Mouse (Mus musculus): ENCODE results near the gene Bcl7c. TPM values are rescaled to one million over a fixed set of nuclear protein-coding genes. Genes with fewer than 3 reads are reported as not detected.
A peak's percentile ranks its signal among the peaks of the same experiment; 100 is the strongest.

Gene Bcl7c
- polyA plus RNA-seq, 1 experiment from 2014 or later: 34.4 TPM

- Histone ChIP-seq H3K27me3 (ENCODE audit: control insufficient read depth, insufficient read depth, low read length) (no peaks in the 10 kb centered on the region), H3K4me1 (ENCODE audit: control insufficient read depth, insufficient read depth, low read length) (peaks cover 22% of the 10 kb centered on the region), H3K9me3 (replicated peaks; ENCODE audit: control insufficient read depth, low read length) (no peaks in the 10 kb centered on the region), H3K36me3 (ENCODE audit: control insufficient read depth, insufficient read depth, low read length) (0 out of 2 replicates have a peak, but pooled peaks cover 2% of the 10 kb centered on the region), H3K27ac (ENCODE audit: low read depth, low read length) (no peak overlapping the region), H3K4me2 (peak overlapping the region; percentile 75), H3K9ac (ENCODE audit: low read depth, low read length) (peak overlapping the region; percentile 87; the same call in 1 of the 2 replicates), H3K4me3 (ENCODE audit: low read depth, low read length) (peak overlapping the region; percentile 71)
- 70% methylated on average over 5 of the region's 5 CpGs for WGBS (ENCODE audit: insufficient replicate concordance)
- ATAC-seq (replicated peaks; ENCODE audit: insufficient number of reproducible peaks, low FRiP score, low TSS enrichment): no peak
These were observed 687 bp upstream of the Bcl7c start for GRCm38 (mm10) chr7:127709261-127709979.

- Histone ChIP-seq H3K4me2 (peak overlapping the region; percentile 75), H3K27me3 (ENCODE audit: control insufficient read depth, insufficient read depth, low read length) (no peaks in the 10 kb centered on the region), H3K4me1 (ENCODE audit: control insufficient read depth, insufficient read depth, low read length) (peaks cover 22% of the 10 kb centered on the region), H3K4me3 (ENCODE audit: low read depth, low read length) (peak overlapping the region; percentile 71), H3K27ac (ENCODE audit: low read depth, low read length) (peak overlapping the region; percentile 93), H3K9ac (ENCODE audit: low read depth, low read length) (peak overlapping the region; percentile 87), H3K9me3 (replicated peaks; ENCODE audit: control insufficient read depth, low read length) (no peaks in the 10 kb centered on the region), H3K36me3 (ENCODE audit: control insufficient read depth, insufficient read depth, low read length) (peaks cover 4% of the 10 kb centered on the region; the same call in 1 of the 2 replicates)
- ATAC-seq (replicated peaks; ENCODE audit: insufficient number of reproducible peaks, low FRiP score, low TSS enrichment): 0 out of 2 replicates have a peak, but pooled peaks have one; percentile 1
- 0% methylated on average over 5 of the region's 5 CpGs for WGBS (ENCODE audit: insufficient replicate concordance)
These were observed 851 bp downstream of the Bcl7c start for GRCm38 (mm10) chr7:127707957-127708206.

GRCm38 (mm10) chr7:127707045-127707956, 1.4 kb downstream of the Bcl7c start:
- H3K27ac ChIP-seq (ENCODE audit: low read depth, low read length): peak overlapping the region; percentile 93; the same call in 1 of the 2 replicates
- WGBS (ENCODE audit: insufficient replicate concordance): 27% methylated on average over 22 of the region's 22 CpGs
- H3K4me3 ChIP-seq (ENCODE audit: low read depth, low read length): peak overlapping the region; percentile 71
- H3K27me3 ChIP-seq (ENCODE audit: control insufficient read depth, insufficient read depth, low read length): no peaks in the 10 kb centered on the region
- ATAC-seq (replicated peaks; ENCODE audit: insufficient number of reproducible peaks, low FRiP score, low TSS enrichment): no peak
- H3K36me3 ChIP-seq (ENCODE audit: control insufficient read depth, insufficient read depth, low read length): peaks cover 8% of the 10 kb centered on the region; the same call in 1 of the 2 replicates
- H3K9me3 ChIP-seq (replicated peaks; ENCODE audit: control insufficient read depth, low read length): no peaks in the 10 kb centered on the region
- H3K9ac ChIP-seq (ENCODE audit: low read depth, low read length): peak overlapping the region; percentile 87
- H3K4me1 ChIP-seq (ENCODE audit: control insufficient read depth, insufficient read depth, low read length): peaks cover 16% of the 10 kb centered on the region
- H3K4me2 ChIP-seq: peak overlapping the region; percentile 75

GRCm38 (mm10) chr7:127705706-127706105, 3.0 kb downstream of the Bcl7c start:
- Histone ChIP-seq H3K27me3 (ENCODE audit: control insufficient read depth, insufficient read depth, low read length) (no peaks in the 10 kb centered on the region), H3K4me3 (ENCODE audit: low read depth, low read length) (no peak overlapping the region), H3K4me2 (no peak overlapping the region), H3K4me1 (ENCODE audit: control insufficient read depth, insufficient read depth, low read length) (peaks cover 13% of the 10 kb centered on the region), H3K9me3 (replicated peaks; ENCODE audit: control insufficient read depth, low read length) (no peaks in the 10 kb centered on the region), H3K36me3 (ENCODE audit: control insufficient read depth, insufficient read depth, low read length) (peaks cover 8% of the 10 kb centered on the region; the same call in 1 of the 2 replicates), H3K27ac (ENCODE audit: low read depth, low read length) (no peak overlapping the region), H3K9ac (ENCODE audit: low read depth, low read length) (no peak overlapping the region)
- whole genome bisulfite sequencing (ENCODE audit: insufficient replicate concordance): 71% methylated on average over 4 of the region's 4 CpGs
- ATAC-seq (replicated peaks; ENCODE audit: insufficient number of reproducible peaks, low FRiP score, low TSS enrichment): no peak

- 78% methylated on average over 6 of the region's 6 CpGs for WGBS (ENCODE audit: insufficient replicate concordance)
- Histone ChIP-seq H3K9me3 (replicated peaks; ENCODE audit: control insufficient read depth, low read length) (no peaks in the 10 kb centered on the region), H3K4me1 (ENCODE audit: control insufficient read depth, insufficient read depth, low read length) (peaks cover 13% of the 10 kb centered on the region), H3K36me3 (ENCODE audit: control insufficient read depth, insufficient read depth, low read length) (peaks cover 8% of the 10 kb centered on the region; the same call in 1 of the 2 replicates), H3K4me3 (ENCODE audit: low read depth, low read length) (no peak overlapping the region), H3K27ac (ENCODE audit: low read depth, low read length) (no peak overlapping the region), H3K27me3 (ENCODE audit: control insufficient read depth, insufficient read depth, low read length) (no peaks in the 10 kb centered on the region), H3K4me2 (no peak overlapping the region), H3K9ac (ENCODE audit: low read depth, low read length) (no peak overlapping the region)
- no peak for ATAC-seq (replicated peaks; ENCODE audit: insufficient number of reproducible peaks, low FRiP score, low TSS enrichment)
These were observed 4.1 kb downstream of the Bcl7c start for GRCm38 (mm10) chr7:127704598-127704997.

GRCm38 (mm10) chr7:127703561-127704178, 5.1 kb downstream of the Bcl7c start:
- no peak overlapping the region for H3K27ac ChIP-seq (ENCODE audit: low read depth, low read length)
- ATAC-seq (replicated peaks; ENCODE audit: insufficient number of reproducible peaks, low FRiP score, low TSS enrichment): no peak
- H3K27me3 ChIP-seq (ENCODE audit: control insufficient read depth, insufficient read depth, low read length): no peaks in the 10 kb centered on the region
- H3K36me3 ChIP-seq (ENCODE audit: control insufficient read depth, insufficient read depth, low read length): peaks cover 8% of the 10 kb centered on the region; the same call in 1 of the 2 replicates
- 89% methylated on average over 8 of the region's 8 CpGs for WGBS (ENCODE audit: insufficient replicate concordance)
- no peak overlapping the region for H3K9ac ChIP-seq (ENCODE audit: low read depth, low read length)
- no peak overlapping the region for H3K4me3 ChIP-seq (ENCODE audit: low read depth, low read length)
- no peak overlapping the region for H3K4me2 ChIP-seq
- peaks cover 13% of the 10 kb centered on the region for H3K4me1 ChIP-seq (ENCODE audit: control insufficient read depth, insufficient read depth, low read length)
- H3K9me3 ChIP-seq (replicated peaks; ENCODE audit: control insufficient read depth, low read length): no peaks in the 10 kb centered on the region

GRCm38 (mm10) chr7:127700712-127701331, 7.9 kb downstream of the Bcl7c start:
- Histone ChIP-seq H3K27me3 (ENCODE audit: control insufficient read depth, insufficient read depth, low read length) (no peaks in the 10 kb centered on the region), H3K4me1 (ENCODE audit: control insufficient read depth, insufficient read depth, low read length) (no peaks in the 10 kb centered on the region), H3K27ac (ENCODE audit: low read depth, low read length) (no peak overlapping the region), H3K9ac (ENCODE audit: low read depth, low read length) (no peak overlapping the region), H3K36me3 (ENCODE audit: control insufficient read depth, insufficient read depth, low read length) (peaks cover 8% of the 10 kb centered on the region; the same call in 1 of the 2 replicates), H3K4me2 (no peak overlapping the region), H3K9me3 (replicated peaks; ENCODE audit: control insufficient read depth, low read length) (no peaks in the 10 kb centered on the region), H3K4me3 (ENCODE audit: low read depth, low read length) (no peak overlapping the region)
- no peak for ATAC-seq (replicated peaks; ENCODE audit: insufficient number of reproducible peaks, low FRiP score, low TSS enrichment)
- 69% methylated on average over 3 of the region's 3 CpGs for WGBS (ENCODE audit: insufficient replicate concordance)

GRCm38 (mm10) chr7:127698986-127699385, 9.7 kb downstream of the Bcl7c start:
- H3K27me3 ChIP-seq (ENCODE audit: control insufficient read depth, insufficient read depth, low read length): no peaks in the 10 kb centered on the region
- H3K4me3 ChIP-seq (ENCODE audit: low read depth, low read length): no peak overlapping the region
- no peaks in the 10 kb centered on the region for H3K9me3 ChIP-seq (replicated peaks; ENCODE audit: control insufficient read depth, low read length)
- H3K9ac ChIP-seq (ENCODE audit: low read depth, low read length): no peak overlapping the region
- H3K4me1 ChIP-seq (ENCODE audit: control insufficient read depth, insufficient read depth, low read length): no peaks in the 10 kb centered on the region
- no peak overlapping the region for H3K27ac ChIP-seq (ENCODE audit: low read depth, low read length)
- WGBS (ENCODE audit: insufficient replicate concordance): 69% methylated on average over 6 of the region's 6 CpGs
- no peak overlapping the region for H3K4me2 ChIP-seq
- H3K36me3 ChIP-seq (ENCODE audit: control insufficient read depth, insufficient read depth, low read length): peaks cover 6% of the 10 kb centered on the region; the same call in 1 of the 2 replicates
- no peak for ATAC-seq (replicated peaks; ENCODE audit: insufficient number of reproducible peaks, low FRiP score, low TSS enrichment)
